Mouse (Mus musculus) layer of hippocampus, adult 9-10 months (tissue): Measurements from ENCODE around the gene Cables2.
A peak's percentile ranks its signal among the peaks of the same experiment; 100 is the strongest.

Experiments
- DNase-seq: peaks from one replicate; pipeline ENCODE4 v3.0.0; 2022; ENCODE audit warnings: low spot score

The Cables2 gene

DNA sequence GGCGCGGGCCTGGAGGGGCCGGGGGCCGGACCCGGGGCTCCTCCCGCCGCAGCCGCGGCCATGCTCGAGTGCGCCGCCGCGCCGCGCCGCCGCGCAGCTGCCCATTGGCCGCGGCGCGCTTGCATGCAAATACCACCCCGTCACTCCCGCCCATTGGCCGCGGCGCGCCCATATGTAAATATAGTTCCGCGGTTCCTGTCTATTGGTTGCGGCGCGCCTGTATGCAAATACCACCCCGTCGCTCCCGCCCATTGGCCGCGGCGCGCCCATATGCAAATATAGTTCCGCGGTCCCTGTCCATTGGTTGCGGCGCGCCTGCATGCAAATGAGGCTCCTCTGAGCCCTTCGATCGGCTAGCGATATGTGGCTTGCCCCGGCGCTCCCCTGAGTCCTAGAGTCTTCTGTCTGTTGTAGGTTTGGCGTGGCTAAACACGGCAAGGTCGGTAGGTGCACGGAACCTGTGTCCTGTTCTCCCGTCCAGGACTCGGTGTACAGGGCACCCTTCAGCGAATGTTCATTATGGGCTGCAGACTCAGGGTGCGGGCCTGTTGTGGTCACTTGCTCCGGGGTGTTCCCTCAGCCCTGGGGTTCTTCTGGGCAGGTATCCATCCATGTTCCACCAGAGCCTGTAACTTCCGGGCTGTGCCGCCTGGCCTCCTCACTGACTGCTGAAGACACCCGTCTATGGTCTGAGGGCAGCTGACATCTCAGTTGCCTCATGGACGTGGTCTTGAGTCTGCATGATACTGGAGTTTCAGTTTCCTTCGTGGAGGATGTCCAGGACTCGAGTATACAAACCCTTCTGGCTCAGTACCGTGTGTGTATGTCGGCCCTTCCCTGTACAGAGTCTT, at the start of gene Cables2:
Gene Cables2 (minus strand): TSS at position 103 of the 851 bp plus-strand sequence.
- peak; percentile 83 for DNase-seq

DNA sequence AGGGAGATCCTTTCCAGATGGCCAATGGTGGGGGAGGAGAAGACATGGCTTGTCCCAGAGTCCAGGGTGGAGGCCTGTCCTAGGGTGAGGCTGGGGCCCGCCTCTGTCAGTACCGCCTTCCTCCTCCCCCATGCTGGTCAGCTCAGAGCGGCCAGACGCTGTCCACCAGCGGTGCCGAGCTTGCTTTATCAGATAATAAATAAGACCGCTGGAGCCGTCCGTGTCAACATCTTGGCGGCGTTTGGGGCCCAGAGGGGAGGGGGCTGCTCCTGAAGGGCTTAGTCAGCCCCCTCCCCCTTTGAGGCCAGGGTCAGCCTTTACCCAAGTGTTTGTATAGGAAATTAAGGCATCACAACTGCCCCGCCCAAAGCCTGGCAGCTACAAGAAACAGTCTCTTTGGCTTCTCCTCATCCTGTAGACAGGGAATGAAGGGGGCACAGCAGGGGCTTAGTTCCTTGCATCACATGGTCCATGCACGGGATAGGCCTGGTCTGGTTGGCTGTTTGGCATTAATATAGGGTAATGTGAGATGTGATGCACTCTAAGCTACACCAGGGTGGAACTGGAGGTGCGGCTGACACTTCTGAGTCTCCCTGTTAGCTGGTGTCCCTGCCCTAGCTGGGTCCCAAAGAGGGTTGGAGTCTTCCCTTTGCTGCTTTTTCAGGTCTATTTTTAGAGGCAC, 49.5 kb upstream of the Cables2 start:
- no peak for DNase-seq

GRCm38 (mm10) chr2:180320216-180320615, 46.9 kb upstream of the Cables2 start:
- no peak for DNase-seq

- no peak for DNase-seq
These were observed 44.3 kb upstream of the Cables2 start for GRCm38 (mm10) chr2:180317591-180317990.

- DNase-seq: no peak
These were observed 41.0 kb upstream of the Cables2 start for GRCm38 (mm10) chr2:180314292-180314691.

DNA sequence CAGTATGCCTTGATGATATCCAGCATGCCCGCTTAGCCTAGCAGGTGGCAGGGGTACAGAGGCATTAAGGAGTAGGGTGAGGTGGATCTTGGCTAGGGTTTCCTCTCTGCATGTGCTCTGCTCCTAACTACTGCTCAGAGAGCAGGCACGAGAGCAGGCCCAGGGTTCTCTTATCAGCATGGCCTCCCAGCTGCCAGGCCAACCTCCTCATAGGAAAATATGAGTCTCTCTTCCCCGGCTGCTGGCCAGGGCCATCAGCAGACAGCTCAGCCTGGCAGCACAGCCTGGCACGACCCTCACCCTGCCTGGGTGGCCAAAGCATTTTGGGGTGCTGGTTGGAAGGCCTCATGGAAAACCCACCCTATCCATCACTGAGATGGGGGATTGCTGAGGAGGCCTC, 37.9 kb upstream of the Cables2 start:
- no peak for DNase-seq

GRCm38 (mm10) chr2:180307680-180308079, 34.4 kb upstream of the Cables2 start:
- no peak for DNase-seq

- DNase-seq: no peak
These were observed 33.3 kb upstream of the Cables2 start for GRCm38 (mm10) chr2:180306423-180307168.

GRCm38 (mm10) chr2:180306009-180306408, 32.7 kb upstream of the Cables2 start:
- no peak for DNase-seq

GRCm38 (mm10) chr2:180305490-180305889, 32.2 kb upstream of the Cables2 start:
- no peak for DNase-seq

DNA sequence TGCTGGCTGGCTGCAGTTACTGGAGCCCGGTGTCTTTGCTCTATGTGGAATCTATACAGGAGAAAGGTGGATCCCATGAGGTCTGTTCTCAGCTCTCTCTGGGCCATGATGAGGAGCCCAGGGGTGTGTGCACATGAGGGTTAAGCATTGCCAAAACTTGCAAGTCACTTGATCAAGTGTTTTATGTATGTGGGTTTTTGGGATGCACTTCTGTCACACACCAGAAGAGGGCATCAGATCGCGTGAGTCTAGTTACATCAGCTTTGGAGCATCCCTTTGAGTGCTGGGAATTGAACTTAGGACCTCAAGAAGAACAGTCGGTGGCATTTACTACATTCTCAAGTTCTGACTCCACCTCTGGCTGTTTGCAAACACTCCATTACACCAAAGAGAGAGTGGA, 31.3 kb upstream of the Cables2 start:
- no peak for DNase-seq

DNA sequence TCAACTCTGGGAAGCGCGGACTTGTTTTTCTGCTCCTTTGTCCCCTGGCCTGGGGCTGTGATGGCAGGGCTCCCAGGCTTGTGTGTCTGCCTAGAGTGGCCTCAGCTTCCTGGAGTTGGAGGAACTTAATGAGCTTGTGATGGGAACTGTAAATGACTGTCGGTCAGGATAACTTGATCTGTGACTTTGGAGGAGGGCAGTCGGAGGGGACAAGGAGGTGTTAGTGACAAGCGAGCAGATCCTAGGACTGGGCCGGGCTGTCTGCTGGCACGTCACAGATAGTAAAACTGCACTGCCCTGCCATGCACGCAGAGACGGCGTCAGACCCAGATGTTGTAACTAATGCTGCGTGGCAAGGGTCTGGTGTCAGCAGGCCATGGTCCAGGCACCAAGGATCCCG, 30.2 kb upstream of the Cables2 start:
- no peak for DNase-seq

DNA sequence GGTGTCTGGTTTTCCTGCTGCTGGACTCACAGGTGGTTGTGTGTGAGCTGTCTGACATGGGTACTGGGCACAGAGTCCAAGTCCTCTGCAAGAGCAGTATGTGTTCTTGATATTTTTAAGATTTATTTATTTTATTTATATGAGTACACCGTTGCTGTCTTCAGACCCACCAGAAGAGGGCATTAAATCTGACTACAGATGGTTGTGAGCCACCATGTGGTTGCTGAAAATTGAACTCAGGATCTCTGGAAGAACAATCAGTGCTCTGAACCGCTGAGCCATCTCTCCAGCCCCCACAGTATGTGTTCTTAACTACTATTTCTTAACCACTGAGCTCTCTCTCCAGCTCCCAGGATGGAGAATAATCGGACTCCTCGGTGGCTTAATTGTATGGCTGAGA, 28.9 kb upstream of the Cables2 start:
- no peak for DNase-seq

- DNase-seq: no peak
These were observed 27.5 kb upstream of the Cables2 start for GRCm38 (mm10) chr2:180300771-180301170.

- DNase-seq: no peak
These were observed 27.0 kb upstream of the Cables2 start for GRCm38 (mm10) chr2:180300252-180300651.

- no peak for DNase-seq
These were observed 19.6 kb upstream of the Cables2 start for GRCm38 (mm10) chr2:180292906-180293305.

DNA sequence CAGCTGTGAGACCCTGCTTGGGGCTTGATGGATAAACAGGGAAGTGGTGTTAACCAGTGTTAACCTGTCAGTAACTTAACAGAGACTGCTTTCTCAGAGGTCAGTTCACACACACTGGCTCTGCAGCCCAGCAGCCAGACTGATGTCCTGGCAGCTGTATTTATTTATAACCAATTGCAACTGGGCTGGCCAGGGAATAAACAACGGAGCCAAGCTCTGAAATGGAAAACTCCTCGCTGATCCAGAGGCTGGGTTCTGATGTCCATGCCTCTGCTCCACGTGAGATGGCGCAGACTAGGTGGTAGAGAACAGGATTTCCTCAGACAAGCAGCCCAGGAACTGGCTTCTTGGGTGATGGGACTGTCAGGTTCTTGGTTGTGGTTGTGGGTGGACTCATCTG, 18.7 kb upstream of the Cables2 start:
- no peak for DNase-seq

GRCm38 (mm10) chr2:180291566-180291965, 18.3 kb upstream of the Cables2 start:
- DNase-seq: no peak

GRCm38 (mm10) chr2:180290503-180290902, 17.2 kb upstream of the Cables2 start:
- DNase-seq: no peak

- no peak for DNase-seq
These were observed 16.3 kb upstream of the Cables2 start, which contains the start of gene Rbbp8nl for GRCm38 (mm10) chr2:180289440-180290108. Gene Rbbp8nl (minus strand): TSS chr2:180289879.

- no peak for DNase-seq
These were observed 15.7 kb upstream of the Cables2 start for GRCm38 (mm10) chr2:180288966-180289365.

DNA sequence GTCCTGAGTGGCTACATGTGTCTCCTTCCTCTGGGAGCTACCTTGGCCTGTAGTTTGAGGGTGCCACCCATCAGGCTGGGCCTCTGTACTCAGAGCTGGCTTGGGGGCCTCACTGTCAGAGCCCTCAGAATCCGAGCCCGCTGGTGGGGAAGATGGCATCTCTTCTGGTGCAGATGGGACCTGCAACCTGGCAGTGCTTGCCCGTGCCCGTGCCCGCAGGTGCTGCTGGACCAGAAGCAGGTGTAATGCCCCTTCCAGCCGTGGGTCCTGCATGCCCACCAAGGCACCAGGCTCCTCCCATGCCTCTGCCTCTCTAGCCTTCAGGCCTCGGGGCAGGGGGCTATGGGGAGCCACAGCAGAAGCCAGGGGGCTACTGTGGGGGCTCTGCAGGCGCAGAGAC, 6.0 kb upstream of the Cables2 start:
- DNase-seq: no peak
